Mouse (Mus musculus) forebrain, embryonic 10.5 days (tissue): ENCODE data around the gene Wasl. TPM values are rescaled to one million over a fixed set of nuclear protein-coding genes. Genes with fewer than 3 reads are reported as not detected.

Source experiments
- DNase-seq: peaks from one replicate; pipeline ENCODE4 v3.0.0-alpha.2; 2017; ENCODE audit warnings: low spot score; ENCODE audit errors: extremely low spot score
- H3K27ac ChIP-seq: fragments of 300-500 bp; sonication (generic); 2 replicates; pipeline ENCODE4 v1.5.1; 2016; ENCODE audit warnings: mild to moderate bottlenecking
- H3K27me3 ChIP-seq: fragments of 300-500 bp; sonication (generic); 2 replicates; pipeline ENCODE4 v1.6.1; 2016; ENCODE audit warnings: mild to moderate bottlenecking; ENCODE audit not compliant: poor library complexity, severe bottlenecking
- H3K36me3 ChIP-seq: fragments of 300-500 bp; sonication (generic); replicated peaks from 2 replicates; pipeline ENCODE4 v1.6.1; 2016; ENCODE audit warnings: mild to moderate bottlenecking, moderate library complexity
- H3K4me1 ChIP-seq: fragments of 300-500 bp; sonication (generic); 2 replicates; pipeline ENCODE4 v1.6.1; 2016
- H3K4me3 ChIP-seq: fragments of 300-500 bp; sonication (generic); 2 replicates; pipeline ENCODE4 v1.5.1; 2016; ENCODE audit warnings: mild to moderate bottlenecking, moderate library complexity
- H3K9me3 ChIP-seq: fragments of 300-500 bp; sonication (generic); 2 replicates; pipeline ENCODE4 v1.6.1; 2016; ENCODE audit warnings: mild to moderate bottlenecking, moderate library complexity
- WGBS: fragments of 180-500 bp; shearing (Covaris S2); methylation state at CpG from one replicate; pipeline ENCODE4 v1.1.7; 2016; 5-methylcytosine and 5-hydroxymethylcytosine counted together
- polyA plus RNA-seq: library from polyadenylated mRNA; unstranded; fragments of >200 nt; fragmentation: Nextera tagmentation; extraction: Ambion mirVana; gene quantifications from 2 replicates; pipeline ENCODE4 v1.2.1, GENCODE M21; 2016

The Wasl gene
- polyA plus RNA-seq, 1 experiment from 2014 or later, result 56.9 TPM

GRCm38 (mm10) chr6:24591525-24592218, 73.1 kb downstream of the Wasl start:
- Histone ChIP-seq H3K27ac (0 out of 2 replicates have a peak overlapping the region, but pooled peaks have one; percentile 2), H3K9me3 (no peaks in the 10 kb centered on the region), H3K27me3 (no peaks in the 10 kb centered on the region), H3K4me3 (no peak overlapping the region), H3K36me3 (no peaks in the 10 kb centered on the region), H3K4me1 (no peaks in the 10 kb centered on the region; the same call in 1 of the 2 replicates)
- no peak for DNase-seq
- WGBS, result 45% methylated on average over 10 of the region's 10 CpGs

- WGBS, result 85% methylated on average over 5 of the region's 5 CpGs
- no peaks in the 10 kb centered on the region for H3K27me3 ChIP-seq
- no peaks in the 10 kb centered on the region for H3K9me3 ChIP-seq
- no peak overlapping the region for H3K4me3 ChIP-seq
- DNase-seq, result no peak
- no peaks in the 10 kb centered on the region for H3K36me3 ChIP-seq
- no peak overlapping the region for H3K27ac ChIP-seq
- H3K4me1 ChIP-seq, result peaks cover 10% of the 10 kb centered on the region
These were observed 74.5 kb downstream of the Wasl start for GRCm38 (mm10) chr6:24590282-24590681.

DNA sequence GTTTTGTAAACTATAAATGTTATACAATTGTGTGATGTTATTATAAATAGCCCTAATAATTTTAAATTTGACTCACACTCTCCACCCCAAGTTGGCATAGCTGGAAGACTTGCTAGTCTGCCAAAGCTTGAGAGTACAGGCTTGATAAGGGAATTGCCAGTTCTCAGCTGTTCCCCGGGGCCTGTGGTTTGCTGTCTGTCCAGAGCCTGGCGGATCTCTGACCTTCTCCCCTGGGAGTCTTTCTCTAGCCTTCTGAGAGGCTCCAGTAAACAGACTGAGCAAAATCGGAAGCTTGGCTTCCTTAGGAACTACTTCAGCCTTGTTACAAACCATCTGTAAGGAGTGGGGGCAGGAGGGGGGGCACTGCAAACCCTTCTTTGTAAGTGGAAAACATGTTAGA, 77.9 kb downstream of the Wasl start:
- H3K27me3 ChIP-seq, result no peaks in the 10 kb centered on the region
- peaks cover 10% of the 10 kb centered on the region for H3K4me1 ChIP-seq
- H3K27ac ChIP-seq, result no peak overlapping the region
- no peaks in the 10 kb centered on the region for H3K9me3 ChIP-seq
- DNase-seq, result no peak
- no peaks in the 10 kb centered on the region for H3K36me3 ChIP-seq
- no peak overlapping the region for H3K4me3 ChIP-seq
- 49% methylated on average over 3 of the region's 3 CpGs for WGBS

GRCm38 (mm10) chr6:24585431-24586310, 79.1 kb downstream of the Wasl start:
- 60% methylated on average over 10 of the region's 10 CpGs for WGBS

GRCm38 (mm10) chr6:24583456-24583855, 81.4 kb downstream of the Wasl start:
- peaks cover 10% of the 10 kb centered on the region for H3K4me1 ChIP-seq
- H3K27me3 ChIP-seq, result no peaks in the 10 kb centered on the region
- H3K27ac ChIP-seq, result no peak overlapping the region
- no peaks in the 10 kb centered on the region for H3K9me3 ChIP-seq
- DNase-seq, result no peak
- WGBS, result 89% methylated on average over 3 of the region's 3 CpGs
- H3K4me3 ChIP-seq, result no peak overlapping the region
- H3K36me3 ChIP-seq, result no peaks in the 10 kb centered on the region

More at GRCm38 (mm10) chr6:24585431-24586310, 79.1 kb downstream of the Wasl start:
- peak; percentile 16 for DNase-seq
- H3K4me3 ChIP-seq, result no peak overlapping the region
- no peaks in the 10 kb centered on the region for H3K36me3 ChIP-seq
- H3K9me3 ChIP-seq, result no peaks in the 10 kb centered on the region
- no peaks in the 10 kb centered on the region for H3K27me3 ChIP-seq
- H3K4me1 ChIP-seq, result peaks cover 10% of the 10 kb centered on the region
- H3K27ac ChIP-seq, result peak overlapping the region; percentile 16; the same call in 1 of the 2 replicates

DNA sequence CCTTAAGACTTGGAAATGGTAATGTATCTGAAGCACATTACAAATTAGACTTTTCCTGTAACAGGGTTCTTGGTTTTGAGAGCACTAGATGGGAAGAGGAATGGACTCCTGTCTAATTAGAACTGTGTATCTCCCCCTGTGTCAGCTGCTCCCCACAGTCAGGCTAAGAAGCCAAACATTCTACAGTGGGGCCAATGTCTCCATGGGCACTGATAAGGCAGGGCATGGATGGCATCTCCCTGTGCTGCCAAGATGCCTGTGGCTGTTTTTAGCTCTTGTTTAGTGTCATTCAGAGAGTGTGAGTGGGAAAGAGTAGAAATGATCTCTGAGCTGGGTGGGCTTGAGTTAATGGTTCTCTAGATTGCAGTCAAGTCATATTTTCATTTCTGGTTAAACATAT, 91.5 kb downstream of the Wasl start:
- Histone ChIP-seq H3K27me3 (no peaks in the 10 kb centered on the region), H3K36me3 (no peaks in the 10 kb centered on the region), H3K4me3 (no peak overlapping the region), H3K4me1 (no peaks in the 10 kb centered on the region), H3K9me3 (peaks cover 3% of the 10 kb centered on the region; the same call in 1 of the 2 replicates), H3K27ac (no peak overlapping the region)
- no peak for DNase-seq

- Histone ChIP-seq H3K4me3 (no peak overlapping the region), H3K27me3 (no peaks in the 10 kb centered on the region), H3K9me3 (peaks cover 3% of the 10 kb centered on the region; the same call in 1 of the 2 replicates), H3K4me1 (no peaks in the 10 kb centered on the region), H3K27ac (no peak overlapping the region), H3K36me3 (no peaks in the 10 kb centered on the region)
- DNase-seq, result no peak
- 97% methylated on average over 14 of the region's 14 CpGs for WGBS
These were observed 92.4 kb downstream of the Wasl start for GRCm38 (mm10) chr6:24572431-24572830.

DNA sequence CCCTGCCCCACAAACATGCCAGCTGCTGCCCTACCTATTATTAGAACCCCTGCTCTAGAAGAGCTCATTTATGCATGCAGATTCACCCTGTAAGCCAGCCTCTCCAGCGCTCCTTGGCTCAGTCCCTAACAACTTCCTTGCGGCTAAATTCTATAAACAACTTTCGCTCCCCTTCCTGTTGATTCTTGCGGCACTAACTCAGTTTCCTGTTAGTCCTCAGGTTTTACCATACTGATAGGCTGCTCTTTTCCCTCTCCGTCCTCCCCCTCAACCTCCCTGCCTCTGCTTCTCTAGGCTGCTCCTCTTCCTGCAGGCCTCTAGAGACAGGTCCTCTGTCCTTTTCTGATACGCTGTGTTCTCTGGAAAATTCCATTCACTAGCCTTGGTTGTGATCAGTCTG, 93.7 kb downstream of the Wasl start:
- no peaks in the 10 kb centered on the region for H3K36me3 ChIP-seq
- H3K4me3 ChIP-seq, result no peak overlapping the region
- DNase-seq, result no peak
- H3K27ac ChIP-seq, result no peak overlapping the region
- peaks cover 3% of the 10 kb centered on the region; the same call in 1 of the 2 replicates for H3K9me3 ChIP-seq
- 76% methylated on average over 6 of the region's 6 CpGs for WGBS
- no peaks in the 10 kb centered on the region for H3K27me3 ChIP-seq
- H3K4me1 ChIP-seq, result no peaks in the 10 kb centered on the region

GRCm38 (mm10) chr6:24570278-24570677, 94.5 kb downstream of the Wasl start:
- 83% methylated on average over 11 of the region's 11 CpGs for WGBS
- no peaks in the 10 kb centered on the region for H3K4me1 ChIP-seq

DNA sequence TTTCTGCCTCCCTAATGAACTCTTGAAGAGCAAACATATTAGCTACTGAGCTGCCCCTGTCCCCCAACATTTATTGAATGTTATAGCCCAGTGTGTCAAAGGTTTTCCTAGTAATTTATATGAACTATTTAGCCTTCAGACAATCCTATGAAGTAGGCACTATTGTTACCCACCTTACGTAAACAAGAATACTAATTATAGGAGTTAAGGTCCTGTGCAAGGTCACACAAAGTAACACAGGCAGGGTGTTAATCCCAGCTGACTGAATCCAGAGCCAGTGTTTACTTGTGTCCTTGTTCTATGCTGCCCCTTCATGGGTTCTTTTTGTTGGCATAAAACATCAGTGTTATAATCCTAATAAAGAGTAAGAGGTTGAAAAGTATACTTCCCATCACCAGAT, 95.1 kb downstream of the Wasl start:
- no peaks in the 10 kb centered on the region for H3K27me3 ChIP-seq
- no peaks in the 10 kb centered on the region for H3K36me3 ChIP-seq
- H3K9me3 ChIP-seq, result peaks cover 3% of the 10 kb centered on the region; the same call in 1 of the 2 replicates
- DNase-seq, result no peak
- no peaks in the 10 kb centered on the region for H3K4me1 ChIP-seq
- H3K4me3 ChIP-seq, result no peak overlapping the region
- WGBS, result 84% methylated on average over 1 of the region's 1 CpGs
- H3K27ac ChIP-seq, result no peak overlapping the region

More at GRCm38 (mm10) chr6:24570278-24570677, 94.5 kb downstream of the Wasl start:
- no peak for DNase-seq
- no peaks in the 10 kb centered on the region for H3K36me3 ChIP-seq
- H3K4me3 ChIP-seq, result no peak overlapping the region
- H3K9me3 ChIP-seq, result peaks cover 3% of the 10 kb centered on the region; the same call in 1 of the 2 replicates
- H3K27ac ChIP-seq, result no peak overlapping the region
- H3K27me3 ChIP-seq, result no peaks in the 10 kb centered on the region

GRCm38 (mm10) chr6:24568963-24569362, 95.8 kb downstream of the Wasl start:
- 85% methylated on average over 5 of the region's 5 CpGs for WGBS

DNA sequence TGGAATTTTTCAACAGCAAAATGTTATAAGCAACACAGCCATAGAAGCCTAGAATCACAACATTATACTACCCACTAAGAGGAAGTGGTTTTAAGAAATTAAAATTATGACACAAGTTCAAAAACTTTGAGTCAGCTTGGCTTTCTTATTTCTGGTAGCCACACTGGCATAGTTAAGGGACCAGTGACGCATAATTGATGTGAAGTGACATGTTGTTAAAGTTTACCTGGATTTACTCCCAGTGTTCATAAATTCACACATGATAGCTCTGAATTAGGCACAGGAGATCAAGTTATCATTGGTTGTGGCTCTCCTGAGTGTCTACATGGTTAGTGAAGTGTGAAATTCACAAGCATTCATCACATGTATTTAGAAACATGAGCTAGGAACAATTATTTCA, 99.9 kb downstream of the Wasl start:
- H3K4me1 ChIP-seq, result no peaks in the 10 kb centered on the region
- DNase-seq, result no peak
- no peaks in the 10 kb centered on the region for H3K27me3 ChIP-seq
- H3K4me3 ChIP-seq, result no peak overlapping the region
- H3K27ac ChIP-seq, result no peak overlapping the region
- WGBS, result 90% methylated on average over 1 of the region's 1 CpGs
- H3K9me3 ChIP-seq, result no peaks in the 10 kb centered on the region
- H3K36me3 ChIP-seq, result no peaks in the 10 kb centered on the region

More at GRCm38 (mm10) chr6:24568963-24569362, 95.8 kb downstream of the Wasl start:
- Histone ChIP-seq H3K36me3 (no peaks in the 10 kb centered on the region), H3K9me3 (no peaks in the 10 kb centered on the region; the same call in 1 of the 2 replicates), H3K4me3 (no peak overlapping the region), H3K4me1 (no peaks in the 10 kb centered on the region), H3K27ac (no peak overlapping the region), H3K27me3 (no peaks in the 10 kb centered on the region)
- DNase-seq, result no peak

DNA sequence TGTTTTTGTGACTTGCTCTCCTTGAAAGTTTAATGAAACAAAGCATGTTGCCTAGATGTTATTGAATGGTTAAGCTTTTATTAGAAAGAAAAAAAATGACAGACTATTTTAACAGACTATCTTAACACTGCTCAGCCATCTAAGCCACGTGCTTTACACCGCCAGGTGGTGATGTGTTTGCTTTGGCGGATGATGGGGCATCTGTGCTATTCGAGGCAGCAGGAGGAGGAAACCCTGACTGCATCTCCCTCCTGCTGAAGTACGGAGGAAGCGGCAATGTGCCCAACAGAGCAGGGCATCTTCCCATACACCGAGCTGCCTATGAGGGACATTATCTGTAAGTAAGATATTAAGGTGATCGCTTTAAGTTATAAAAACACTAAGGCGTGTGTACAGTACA, 100.7 kb downstream of the Wasl start:
- WGBS, result 85% methylated on average over 9 of the region's 9 CpGs
- Histone ChIP-seq H3K36me3 (no peaks in the 10 kb centered on the region), H3K27me3 (no peaks in the 10 kb centered on the region), H3K4me3 (no peak overlapping the region), H3K27ac (no peak overlapping the region), H3K9me3 (no peaks in the 10 kb centered on the region), H3K4me1 (no peaks in the 10 kb centered on the region)
- no peak for DNase-seq
